Mouse (Mus musculus) small intestine, adult 2 months (tissue): ENCODE measurements at regions not wholly inside any gene's neighbourhood (a gene's known extent, or its start where the extent isn't known, plus 50 kb on each side); places are given as distances from the start of the nearest gene placed in this dataset.

Source experiments
- CTCF ChIP-seq: fragments of 200-500 bp; IDR thresholded peaks from 2 replicates; pipeline ENCODE4 v1.5.1; 2012; ENCODE audit warnings: low read depth, mild to moderate bottlenecking, control low read depth, inconsistent platforms, low read length, moderate library complexity, mixed read lengths; ENCODE audit not compliant: insufficient replicate concordance, insufficient read length; ENCODE audit errors: extremely low read depth
- POLR2A ChIP-seq: fragments of 200-500 bp; IDR thresholded peaks from 2 replicates; pipeline ENCODE4 v1.6.1; 2012; ENCODE audit warnings: low read depth, mild to moderate bottlenecking, control low read depth, inconsistent platforms, low read length, moderate library complexity

DNA sequence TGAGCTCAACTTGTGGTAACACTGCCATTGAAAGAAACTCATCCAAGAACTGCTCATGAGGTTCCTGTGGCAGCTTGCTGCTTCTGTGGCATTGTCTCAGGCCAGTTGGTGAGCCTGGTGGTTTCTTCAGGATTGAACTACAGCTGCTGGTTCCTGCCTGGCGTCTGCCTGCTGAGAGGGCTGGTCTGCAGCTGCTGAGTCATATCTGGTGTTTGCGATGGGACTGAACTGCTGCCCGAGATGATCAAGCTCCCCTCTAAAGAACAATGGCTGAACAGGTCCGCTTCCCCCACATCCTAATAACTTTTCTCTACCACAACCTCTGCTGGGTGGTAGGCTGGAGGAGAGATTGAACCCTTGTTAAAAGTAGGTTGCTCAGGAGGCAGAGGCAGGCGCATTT lies 57.4 kb upstream of the Ipo5 start:
- TF ChIP-seq CTCF: no peak
- no peak for TF ChIP-seq POLR2A
